ENCODE assay signal across 8 mouse cellular contexts in genomic region chr4:152697247-152697960, GRCm38 (mm10).
A peak's percentile ranks its signal among the peaks of the same experiment; 100 is the strongest.
DNase-seq lines count a peak whose midpoint lies in the region; ATAC-seq and TF ChIP-seq lines count a peak whose summit lies in the region.

No protein-coding gene starts in this region.

- no peak overlapping the region for H3K4me3 ChIP-seq in heart, postnatal 0 days (ENCODE audit: low read depth, low read length)
- no peak overlapping the region for H3K4me3 ChIP-seq in hindbrain, embryonic 15.5 days
- H3K4me3 ChIP-seq in neural tube, embryonic 11.5 days (ENCODE audit: low read depth, low read length), result no peak overlapping the region
- H3K4me3 ChIP-seq in kidney, adult 2 months (ENCODE audit: insufficient read depth, low read depth, low read length), result no peak overlapping the region

- H3K36me3 ChIP-seq in heart, postnatal 0 days (replicated peaks; ENCODE audit: control insufficient read depth, insufficient read depth, low read length), result no peaks in the 10 kb centered on the region
- H3K36me3 ChIP-seq in hindbrain, embryonic 15.5 days, result no peaks in the 10 kb centered on the region
- H3K36me3 ChIP-seq in neural tube, embryonic 11.5 days (ENCODE audit: control insufficient read depth, insufficient read depth, low read length), result no peaks in the 10 kb centered on the region
- no peaks in the 10 kb centered on the region for H3K36me3 ChIP-seq in kidney, adult 2 months (ENCODE audit: control insufficient read depth, insufficient read depth, low read length)

- 50% methylated on average over 22 of the region's 22 CpGs for WGBS in heart, postnatal 0 days
- 16% methylated on average over 22 of the region's 22 CpGs for WGBS in hindbrain, embryonic 15.5 days
- WGBS in neural tube, embryonic 11.5 days, result 42% methylated on average over 22 of the region's 22 CpGs
- WGBS in kidney, adult 2 months, result 21% methylated on average over 22 of the region's 22 CpGs

- no peak for TF ChIP-seq EP300 in heart, postnatal 0 days (IDR thresholded peaks at IDR 0.05; ENCODE audit: low read depth)

- TF ChIP-seq POLR2A in kidney, adult 2 months (IDR thresholded peaks at IDR 0.05; ENCODE audit: low read depth, low read length), result no peak

- no peaks in the 10 kb centered on the region for H3K4me1 ChIP-seq in heart, postnatal 0 days (ENCODE audit: control insufficient read depth, insufficient read depth)
- peaks cover 32% of the 10 kb centered on the region for H3K4me1 ChIP-seq in hindbrain, embryonic 15.5 days (replicated peaks)
- peaks cover 11% of the 10 kb centered on the region for H3K4me1 ChIP-seq in neural tube, embryonic 11.5 days (ENCODE audit: control insufficient read depth, insufficient read depth, low read length)
- H3K4me1 ChIP-seq in kidney, adult 2 months (ENCODE audit: control insufficient read depth, insufficient read depth, low read length), result no peaks in the 10 kb centered on the region

- no peak for DNase-seq in heart, postnatal 0 days (ENCODE audit: low spot score)
- DNase-seq in heart, postnatal 4 days, result no peak
- DNase-seq in cerebellum, postnatal 25 days, result peak; percentile 21 to 38
- peak; percentile 70 for DNase-seq in neural tube, embryonic 11.5 days (ENCODE audit: low spot score)
- DNase-seq in urinary bladder, postnatal 25 days (ENCODE audit: low spot score), result no peak
- DNase-seq in thymus, postnatal 10 days (ENCODE audit: low spot score in 2 of 2), result no peak
- DNase-seq in kidney, adult 2 months, result no peak

- no peak overlapping the region for H3K4me2 ChIP-seq in heart, postnatal 0 days (ENCODE audit: low read depth, low read length)
- H3K4me2 ChIP-seq in hindbrain, embryonic 15.5 days, result peak overlapping the region; percentile 28
- H3K4me2 ChIP-seq in neural tube, embryonic 11.5 days (ENCODE audit: low read depth), result peak overlapping the region; percentile 4; the same call in 1 of the 2 replicates

- no peaks in the 10 kb centered on the region for H3K27me3 ChIP-seq in heart, postnatal 0 days (ENCODE audit: control insufficient read depth, insufficient read depth, low read length)
- no peaks in the 10 kb centered on the region for H3K27me3 ChIP-seq in hindbrain, embryonic 15.5 days
- H3K27me3 ChIP-seq in neural tube, embryonic 11.5 days (ENCODE audit: control insufficient read depth, insufficient read depth, low read length), result no peaks in the 10 kb centered on the region
- H3K27me3 ChIP-seq in kidney, adult 2 months (replicated peaks; ENCODE audit: control insufficient read depth, insufficient read depth, low read length), result no peaks in the 10 kb centered on the region

- no peak overlapping the region for H3K27ac ChIP-seq in heart, postnatal 0 days (ENCODE audit: low read depth)
- H3K27ac ChIP-seq in hindbrain, embryonic 15.5 days (replicated peaks), result peak overlapping the region; percentile 70
- peak overlapping the region; percentile 82 for H3K27ac ChIP-seq in neural tube, embryonic 11.5 days (ENCODE audit: low read depth, low read length)
- no peak overlapping the region for H3K27ac ChIP-seq in kidney, adult 2 months (ENCODE audit: insufficient read depth, low read depth, low read length)

- no peak for TF ChIP-seq CTCF in heart, postnatal 0 days (IDR thresholded peaks at IDR 0.05; ENCODE audit: low read depth)
- TF ChIP-seq CTCF in kidney, adult 2 months (conservative IDR thresholded peaks at IDR 0.05; ENCODE audit: insufficient read depth, insufficient read length, low read depth, low read length), result no peak

- no peaks in the 10 kb centered on the region for H3K9me3 ChIP-seq in heart, postnatal 0 days (replicated peaks; ENCODE audit: control insufficient read depth, low read length)
- no peaks in the 10 kb centered on the region for H3K9me3 ChIP-seq in hindbrain, embryonic 15.5 days
- no peaks in the 10 kb centered on the region for H3K9me3 ChIP-seq in neural tube, embryonic 11.5 days (ENCODE audit: control insufficient read depth, low read length)

- ATAC-seq in heart, postnatal 0 days (ENCODE audit: insufficient read depth, low read depth), result 0 out of 2 replicates have a peak, but pooled peaks have one; percentile 9
- ATAC-seq in hindbrain, embryonic 15.5 days (ENCODE audit: low FRiP score, low read depth), result peak; percentile 90
- ATAC-seq in neural tube, embryonic 11.5 days (ENCODE audit: insufficient read depth, low FRiP score, low TSS enrichment), result peak; percentile 78

- no peak overlapping the region for H3K9ac ChIP-seq in heart, postnatal 0 days (replicated peaks; ENCODE audit: low read depth, low read length)
- H3K9ac ChIP-seq in hindbrain, embryonic 15.5 days, result 0 out of 2 replicates have a peak overlapping the region, but pooled peaks have one; percentile 2
- H3K9ac ChIP-seq in neural tube, embryonic 11.5 days (ENCODE audit: low read length), result no peak overlapping the region

Comparison
In these comparisons a context has a peak if more than half of its experiments do, and no peak if none do; other contexts are left out.
1. ATAC-seq: peak in every context shown above with its lines; median percentile 90 in hindbrain, embryonic 15.5 days; 78 in neural tube, embryonic 11.5 days; 9 in heart, postnatal 0 days.
2. DNase-seq: peak in cerebellum, postnatal 25 days (2 of 2) and neural tube, embryonic 11.5 days (single experiment); none in heart, postnatal 0 days (single experiment), heart, postnatal 4 days (single experiment), urinary bladder, postnatal 25 days (single experiment), thymus, postnatal 10 days (0 of 2) and kidney, adult 2 months (single experiment).
3. H3K27ac ChIP-seq: peak in hindbrain, embryonic 15.5 days (single experiment) and neural tube, embryonic 11.5 days (single experiment); none in heart, postnatal 0 days (single experiment) and kidney, adult 2 months (single experiment).